Mouse (Mus musculus) stomach, embryonic 15.5 days (tissue): ENCODE results near the gene Stam2. TPM values are rescaled to one million over a fixed set of nuclear protein-coding genes. Genes with fewer than 3 reads are reported as not detected.

Experiments used
- ATAC-seq: fragments of 200-750 bp; cut with Nextera tagmentation; 2 replicates; pipeline ENCODE4 v1.8.0; 2017; ENCODE audit warnings: low read depth, moderate number of reproducible peaks, moderate TSS enrichment; ENCODE audit not compliant: insufficient read depth, low FRiP score
- H3K27ac ChIP-seq: fragments of 300-500 bp; sonication (generic); 2 replicates; pipeline ENCODE4 v1.5.1; 2015; ENCODE audit warnings: mild to moderate bottlenecking, inconsistent platforms
- H3K27me3 ChIP-seq: fragments of 300-500 bp; sonication (generic); replicated peaks from 2 replicates; pipeline ENCODE4 v1.6.1; 2015; ENCODE audit warnings: inconsistent platforms
- H3K36me3 ChIP-seq: fragments of 300-500 bp; sonication (generic); 2 replicates; pipeline ENCODE4 v1.6.1; 2015; ENCODE audit warnings: inconsistent platforms
- H3K4me1 ChIP-seq: fragments of 300-500 bp; sonication (generic); 2 replicates; pipeline ENCODE4 v1.6.1; 2015; ENCODE audit warnings: inconsistent platforms
- H3K4me2 ChIP-seq: fragments of 300-500 bp; sonication (generic); 2 replicates; pipeline ENCODE4 v1.6.1; 2015; ENCODE audit warnings: mild to moderate bottlenecking, inconsistent platforms
- H3K4me3 ChIP-seq: fragments of 300-500 bp; sonication (generic); replicated peaks from 2 replicates; pipeline ENCODE4 v1.5.1; 2015; ENCODE audit warnings: inconsistent platforms
- H3K9ac ChIP-seq: fragments of 300-500 bp; sonication (generic); 2 replicates; pipeline ENCODE4 v1.6.1; 2015; ENCODE audit warnings: inconsistent platforms
- H3K9me3 ChIP-seq: fragments of 300-500 bp; sonication (generic); 2 replicates; pipeline ENCODE4 v1.6.1; 2016; ENCODE audit warnings: inconsistent platforms
- WGBS: fragments of 180-500 bp; shearing (Covaris S2); methylation state at CpG from one replicate; pipeline ENCODE4 v1.1.7; 2015; 5-methylcytosine and 5-hydroxymethylcytosine counted together
- polyA plus RNA-seq: library from polyadenylated mRNA; unstranded; fragments of >200 nt; fragmentation: Nextera tagmentation; extraction: Ambion mirVana; gene quantifications from 2 replicates; pipeline ENCODE4 v1.2.1, GENCODE M21; 2015

Stam2 gene
- polyA plus RNA-seq, 1 experiment from 2014 or later: 31.5 TPM

DNA sequence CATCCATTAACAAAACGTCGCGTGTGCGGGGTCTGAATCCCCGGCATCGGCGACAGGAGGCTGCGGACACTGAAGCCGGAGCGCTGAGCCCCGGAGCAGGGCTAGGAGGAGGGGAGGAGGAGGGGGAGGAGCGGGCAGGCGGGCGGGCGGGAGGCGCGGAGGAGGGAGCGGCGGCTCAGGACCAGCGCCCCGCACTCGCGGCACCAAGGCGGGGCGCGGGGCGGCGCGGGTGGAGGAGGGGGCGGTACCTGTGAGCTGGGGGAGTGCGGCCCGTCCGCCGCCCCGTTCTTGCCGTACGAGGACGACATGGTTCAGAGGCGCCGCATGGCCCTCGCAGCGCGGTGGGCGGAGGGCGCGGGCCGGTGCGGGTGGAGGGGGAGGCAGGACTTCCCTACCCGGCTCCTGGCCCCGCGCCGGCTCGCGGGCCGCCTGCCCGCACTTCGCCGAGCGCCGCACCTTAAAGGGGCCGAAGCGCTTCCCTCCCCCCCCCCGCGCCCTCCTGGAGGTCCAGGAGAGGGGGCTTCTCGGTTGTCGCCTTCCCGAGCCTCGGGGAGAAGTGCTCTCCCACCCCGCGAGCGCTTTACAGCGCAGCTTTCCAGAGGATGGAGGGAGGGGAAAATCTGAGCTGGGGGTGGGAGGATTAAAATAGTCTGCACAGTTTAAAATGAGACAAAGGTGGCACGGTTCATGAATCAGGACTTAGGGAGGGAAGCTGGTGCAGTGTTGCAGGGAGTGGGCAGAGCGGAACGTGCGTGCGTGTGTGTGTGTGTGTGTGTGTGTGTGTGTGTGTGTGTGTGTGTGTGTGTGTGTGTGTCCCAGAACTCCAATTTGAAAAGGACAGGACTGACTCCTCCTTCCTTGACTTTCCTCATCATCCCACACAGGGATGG lies 65.8 kb downstream of the Stam2 start, which contains the start of gene Cacnb4:
TSS of gene Cacnb4 (minus strand) at position 809 of the 890 bp plus-strand sequence.
- Histone ChIP-seq H3K9ac (peak within 1 kb of the TSS; percentile 50), H3K4me2 (peak within 1 kb of the TSS; percentile 96), H3K4me1 (0 out of 2 replicates have a peak, but pooled peaks cover 10% of the 10 kb centered on the region), H3K27ac (no peak within 1 kb of the TSS), H3K36me3 (no peaks in the 10 kb centered on the region), H3K9me3 (no peaks in the 10 kb centered on the region), H3K4me3 (peak within 1 kb of the TSS; percentile 69), H3K27me3 (peaks cover 9% of the 10 kb centered on the region)
- 1% methylated on average over 34 of the region's 77 CpGs for WGBS
- ATAC-seq: peak; percentile 85

- no peaks in the 10 kb centered on the region for H3K9me3 ChIP-seq
- 0 out of 2 replicates have a peak, but pooled peaks cover 10% of the 10 kb centered on the region for H3K4me1 ChIP-seq
- 1% methylated on average over 39 of the region's 42 CpGs for WGBS
- peaks cover 9% of the 10 kb centered on the region for H3K27me3 ChIP-seq
- H3K27ac ChIP-seq: no peak overlapping the region
- no peaks in the 10 kb centered on the region for H3K36me3 ChIP-seq
- peak; percentile 20; the same call in 1 of the 2 replicates for ATAC-seq
- H3K9ac ChIP-seq: no peak overlapping the region
- peak overlapping the region; percentile 69 for H3K4me3 ChIP-seq
- H3K4me2 ChIP-seq: peak overlapping the region; percentile 96
These were observed 66.6 kb downstream of the Stam2 start for GRCm38 (mm10) chr2:52675278-52675987.

DNA sequence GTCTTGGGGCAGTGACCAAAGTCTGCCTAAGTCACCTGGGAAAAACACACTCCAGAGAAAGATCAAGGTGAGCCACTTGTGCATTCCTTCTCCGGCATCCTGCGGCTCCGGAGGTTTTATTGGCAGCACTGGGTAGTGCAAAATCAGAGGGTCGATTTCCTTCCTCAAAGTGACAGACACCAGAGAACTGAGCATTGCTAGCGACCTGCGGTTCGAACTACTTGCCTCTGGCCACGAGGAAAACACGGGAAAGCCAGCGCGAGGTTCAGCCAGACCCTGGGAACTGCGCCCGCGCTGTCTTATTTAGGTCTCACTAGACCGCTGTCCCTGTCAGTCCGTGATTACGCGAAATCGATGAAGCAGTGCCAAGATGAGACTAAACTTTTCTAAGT lies 67.2 kb downstream of the Stam2 start:
- Histone ChIP-seq H3K4me3 (peak overlapping the region; percentile 69), H3K9ac (no peak overlapping the region), H3K27ac (no peak overlapping the region), H3K36me3 (no peaks in the 10 kb centered on the region), H3K4me1 (0 out of 2 replicates have a peak, but pooled peaks cover 10% of the 10 kb centered on the region), H3K9me3 (no peaks in the 10 kb centered on the region), H3K27me3 (peaks cover 9% of the 10 kb centered on the region), H3K4me2 (peak overlapping the region; percentile 96)
- 2% methylated on average over 19 of the region's 19 CpGs for WGBS
- no peak for ATAC-seq

GRCm38 (mm10) chr2:52673172-52673571 lies 68.9 kb downstream of the Stam2 start:
- Histone ChIP-seq H3K36me3 (no peaks in the 10 kb centered on the region), H3K4me1 (0 out of 2 replicates have a peak, but pooled peaks cover 10% of the 10 kb centered on the region), H3K4me3 (no peak overlapping the region), H3K4me2 (no peak overlapping the region), H3K27me3 (peaks cover 9% of the 10 kb centered on the region), H3K27ac (no peak overlapping the region), H3K9me3 (no peaks in the 10 kb centered on the region), H3K9ac (no peak overlapping the region)
- 92% methylated on average over 1 of the region's 1 CpGs for WGBS
- no peak for ATAC-seq

DNA sequence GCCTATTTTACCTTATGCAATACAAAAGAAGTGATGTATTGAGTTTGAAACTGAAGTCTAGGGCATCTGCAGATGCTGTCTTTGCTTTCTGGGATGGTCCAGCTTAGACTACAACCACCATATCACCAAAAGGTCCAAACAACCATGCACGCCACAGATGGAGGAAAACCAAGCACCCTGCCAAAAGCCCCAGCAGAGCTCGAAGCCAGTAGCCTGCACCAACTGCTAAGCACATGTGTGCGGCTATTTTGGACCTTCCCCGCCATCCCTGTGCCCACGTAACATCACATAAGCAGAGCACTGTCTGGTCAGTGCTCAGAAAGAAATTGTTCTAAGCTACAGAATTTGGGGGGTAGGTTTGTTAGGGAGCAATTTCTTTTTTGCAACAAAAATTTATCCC lies 71.3 kb downstream of the Stam2 start:
- no peak for ATAC-seq
- Histone ChIP-seq H3K27ac (no peak overlapping the region), H3K9me3 (no peaks in the 10 kb centered on the region), H3K36me3 (no peaks in the 10 kb centered on the region), H3K27me3 (peaks cover 9% of the 10 kb centered on the region), H3K9ac (no peak overlapping the region), H3K4me1 (0 out of 2 replicates have a peak, but pooled peaks cover 4% of the 10 kb centered on the region), H3K4me2 (no peak overlapping the region), H3K4me3 (no peak overlapping the region)
- 84% methylated on average over 5 of the region's 5 CpGs for WGBS

DNA sequence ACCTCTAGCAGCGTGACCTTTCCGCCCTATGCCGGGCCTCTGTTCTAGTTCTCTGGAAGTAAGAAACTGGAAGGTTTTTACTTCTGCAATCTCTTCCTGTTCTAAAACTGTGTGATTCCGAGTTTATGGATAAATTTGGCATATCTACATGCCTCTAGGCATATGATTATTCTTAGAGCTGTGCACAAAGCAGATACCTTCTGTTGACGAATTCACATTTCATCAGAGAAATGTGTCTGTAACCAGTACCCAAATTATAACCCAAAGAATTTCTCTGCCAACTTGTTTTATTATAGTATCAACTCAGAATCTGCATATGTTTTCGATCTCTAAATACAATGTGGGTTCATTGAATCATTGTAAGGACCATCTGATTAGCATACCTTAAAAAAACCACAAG lies 73.6 kb downstream of the Stam2 start:
- WGBS: 82% methylated on average over 6 of the region's 6 CpGs
- no peaks in the 10 kb centered on the region for H3K4me1 ChIP-seq

DNA sequence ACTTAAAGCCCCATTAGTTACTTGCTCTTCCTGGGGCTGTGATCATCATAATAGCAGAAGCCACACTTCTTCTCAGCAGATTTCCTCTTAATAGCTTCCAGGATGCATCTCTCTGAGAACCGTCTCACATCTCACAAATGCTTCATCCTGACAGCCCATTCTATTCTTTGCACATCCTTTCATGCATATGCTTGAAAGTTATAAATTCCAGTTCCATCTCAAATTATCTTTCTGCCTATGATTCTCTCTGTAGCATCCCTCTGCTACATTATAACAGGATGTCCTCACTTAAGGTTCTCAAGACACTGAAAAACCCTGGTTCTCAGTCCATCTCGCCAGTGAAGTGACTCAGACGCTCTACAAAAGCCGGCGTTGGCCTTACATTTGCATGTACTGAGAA lies 85.4 kb downstream of the Stam2 start:
- H3K4me3 ChIP-seq: no peak overlapping the region
- H3K36me3 ChIP-seq: no peaks in the 10 kb centered on the region
- WGBS: 80% methylated on average over 5 of the region's 5 CpGs
- no peak for ATAC-seq
- no peak overlapping the region for H3K27ac ChIP-seq
- no peaks in the 10 kb centered on the region for H3K9me3 ChIP-seq
- H3K27me3 ChIP-seq: peaks cover 3% of the 10 kb centered on the region; the same call in 1 of the 2 replicates
- no peaks in the 10 kb centered on the region for H3K4me1 ChIP-seq
- no peak overlapping the region for H3K9ac ChIP-seq
- no peak overlapping the region for H3K4me2 ChIP-seq

More for the DNA sequence above, 73.6 kb downstream of the Stam2 start:
- no peak overlapping the region for H3K9ac ChIP-seq
- H3K36me3 ChIP-seq: no peaks in the 10 kb centered on the region
- no peak for ATAC-seq
- no peak overlapping the region for H3K4me2 ChIP-seq
- no peaks in the 10 kb centered on the region for H3K27me3 ChIP-seq
- H3K4me3 ChIP-seq: no peak overlapping the region
- no peak overlapping the region for H3K27ac ChIP-seq
- no peaks in the 10 kb centered on the region for H3K9me3 ChIP-seq

DNA sequence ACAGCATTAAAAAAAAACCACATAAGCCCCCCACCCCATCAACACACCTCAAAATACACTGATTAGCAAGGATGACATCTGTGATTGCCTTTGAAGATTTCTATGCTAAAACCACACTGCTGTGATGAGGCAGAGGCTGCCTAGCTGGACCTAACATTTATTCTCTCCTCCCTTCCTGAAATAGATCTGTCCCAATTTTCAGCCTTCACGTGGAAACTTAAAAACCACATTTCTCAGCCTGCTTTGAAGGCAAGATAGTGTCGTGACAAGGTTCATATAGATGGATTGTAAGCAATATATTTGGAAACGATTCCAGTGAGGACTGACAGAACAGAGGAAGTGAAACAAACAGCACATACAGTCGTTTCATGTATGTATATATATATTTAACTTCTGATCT lies 87.5 kb downstream of the Stam2 start:
- Histone ChIP-seq H3K4me2 (no peak overlapping the region), H3K9ac (no peak overlapping the region), H3K9me3 (no peaks in the 10 kb centered on the region), H3K27me3 (no peaks in the 10 kb centered on the region), H3K36me3 (no peaks in the 10 kb centered on the region), H3K4me1 (no peaks in the 10 kb centered on the region), H3K4me3 (no peak overlapping the region), H3K27ac (no peak overlapping the region)
- ATAC-seq: no peak
- 71% methylated on average over 4 of the region's 4 CpGs for WGBS

DNA sequence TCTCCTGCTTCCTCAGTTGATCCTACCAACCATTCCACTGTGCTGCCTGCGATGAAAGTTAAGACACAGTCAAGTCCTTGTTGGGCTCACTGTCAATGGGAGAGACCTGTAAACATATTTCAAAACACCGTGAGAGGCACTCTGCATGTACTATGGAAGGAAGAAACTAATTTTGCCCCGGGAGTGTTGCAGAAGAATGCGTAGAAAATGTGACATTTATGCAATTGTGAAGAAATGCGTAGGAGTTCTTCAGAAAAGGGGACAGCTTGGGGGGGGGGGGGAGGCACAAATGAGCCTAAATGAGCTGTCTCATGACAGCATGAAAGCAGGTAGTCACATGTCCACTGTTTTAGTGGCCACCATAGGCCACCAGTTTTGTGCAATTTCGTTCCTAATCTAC lies 90.5 kb downstream of the Stam2 start:
- Histone ChIP-seq H3K4me1 (no peaks in the 10 kb centered on the region), H3K9ac (no peak overlapping the region), H3K4me3 (no peak overlapping the region), H3K27me3 (no peaks in the 10 kb centered on the region), H3K9me3 (no peaks in the 10 kb centered on the region), H3K4me2 (no peak overlapping the region), H3K36me3 (no peaks in the 10 kb centered on the region), H3K27ac (no peak overlapping the region)
- 85% methylated on average over 6 of the region's 6 CpGs for WGBS
- no peak for ATAC-seq

DNA sequence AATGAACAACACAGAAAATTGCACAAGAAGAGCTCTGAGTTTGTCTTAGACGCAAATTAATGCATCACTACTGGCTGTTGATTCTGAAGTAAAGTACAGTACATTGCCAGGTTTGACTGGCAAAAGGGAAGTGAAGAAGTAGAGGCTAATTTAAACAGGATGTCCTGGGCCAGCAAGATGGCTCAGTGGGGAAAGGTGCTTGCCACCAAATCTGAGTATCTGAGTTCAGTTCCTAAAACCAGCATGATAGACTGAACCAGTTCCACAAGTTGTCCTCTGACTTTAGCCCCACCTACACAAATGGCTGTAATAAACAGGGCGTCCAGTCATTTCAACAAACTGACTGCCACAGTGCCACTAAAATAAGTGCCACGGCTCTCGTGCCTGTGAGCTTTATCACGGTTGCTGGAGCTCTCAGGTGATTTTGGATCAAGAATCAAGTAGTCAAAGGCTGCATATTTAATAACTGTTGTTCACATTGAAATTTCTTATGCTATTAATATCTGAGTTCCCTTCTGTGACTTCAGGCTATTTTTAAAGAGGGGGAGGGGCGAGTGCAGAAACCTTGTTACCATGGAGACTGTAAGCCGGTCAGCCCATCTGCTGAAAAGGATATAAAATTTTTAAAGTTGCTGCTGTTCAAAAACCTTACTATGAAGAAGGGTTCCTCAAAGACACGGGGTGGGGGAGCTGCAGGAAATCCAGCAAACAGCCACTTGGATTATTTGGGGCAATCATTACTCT lies 94.7 kb downstream of the Stam2 start:
- no peak for ATAC-seq
- Histone ChIP-seq H3K9ac (no peak overlapping the region), H3K4me2 (no peak overlapping the region), H3K4me1 (no peaks in the 10 kb centered on the region), H3K4me3 (no peak overlapping the region), H3K27ac (no peak overlapping the region), H3K27me3 (no peaks in the 10 kb centered on the region), H3K9me3 (no peaks in the 10 kb centered on the region), H3K36me3 (no peaks in the 10 kb centered on the region)
- 71% methylated on average over 8 of the region's 8 CpGs for WGBS

DNA sequence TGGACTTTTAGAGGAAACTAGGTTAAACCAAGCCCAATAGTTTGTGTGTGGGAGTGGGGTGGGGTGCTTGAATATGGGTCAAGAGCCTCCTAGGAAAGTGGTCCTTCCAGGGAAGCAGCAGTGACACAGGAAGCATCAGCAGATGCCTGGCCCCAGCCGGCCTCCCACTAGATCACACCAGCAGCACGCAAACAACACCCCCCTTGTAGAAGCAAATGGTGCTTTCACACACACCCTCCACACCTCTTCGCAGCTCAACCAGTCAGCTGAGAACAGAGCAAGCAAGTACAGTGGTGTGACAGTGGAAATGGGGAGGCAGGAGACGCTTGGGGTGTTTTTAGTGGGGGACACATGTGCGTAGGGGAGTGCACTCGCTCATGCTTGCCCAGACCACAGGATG lies 98.4 kb downstream of the Stam2 start:
- Histone ChIP-seq H3K36me3 (no peaks in the 10 kb centered on the region), H3K9ac (no peak overlapping the region), H3K4me3 (no peak overlapping the region), H3K27ac (no peak overlapping the region), H3K4me1 (no peaks in the 10 kb centered on the region), H3K27me3 (no peaks in the 10 kb centered on the region), H3K9me3 (no peaks in the 10 kb centered on the region), H3K4me2 (no peak overlapping the region)
- WGBS: 67% methylated on average over 6 of the region's 6 CpGs
- ATAC-seq: no peak
